Mouse (Mus musculus): ENCODE data around the gene Zfp384. TPM values are rescaled to one million over a fixed set of nuclear protein-coding genes. Genes with fewer than 3 reads are reported as not detected.
"Not testable (repeated sequence)": the region's sequence is repeated elsewhere in the genome, so short reads cannot be mapped to it uniquely, and the experiment has no call there.

Gene Zfp384
- polyA plus RNA-seq, 1 experiment from 2014 or later: 18.5 TPM

DNA sequence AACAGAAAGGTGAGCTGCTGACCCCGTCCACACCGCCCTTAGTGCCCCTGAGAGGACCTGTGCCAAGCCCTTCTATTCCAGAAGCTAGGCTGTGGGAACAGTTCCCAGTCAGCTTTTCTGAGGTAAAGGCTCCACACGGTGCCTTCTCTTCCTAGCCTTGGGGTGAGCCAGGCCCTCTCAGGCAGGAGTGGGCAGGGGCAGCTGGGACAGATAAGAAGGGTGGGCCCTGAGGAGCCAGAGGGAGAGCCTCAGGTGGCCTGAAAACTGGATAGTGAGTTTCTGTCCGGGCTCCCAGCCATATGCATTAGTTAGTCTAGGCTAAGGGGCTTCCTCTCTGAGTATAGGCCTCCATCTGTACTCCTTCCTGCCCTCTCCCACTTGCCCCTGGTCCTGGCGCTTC is 53.6 kb downstream of the Zfp384 start:
- H3K4me2 ChIP-seq: no peak overlapping the region
- 0 out of 2 replicates have a peak, but pooled peaks cover 2% of the 10 kb centered on the region for H3K36me3 ChIP-seq
- 80% methylated on average over 5 of the region's 5 CpGs for WGBS
- no peak overlapping the region for H3K9ac ChIP-seq (replicated peaks)
- H3K9me3 ChIP-seq (replicated peaks): no peaks in the 10 kb centered on the region
- H3K4me3 ChIP-seq (replicated peaks): no peak overlapping the region
- no peaks in the 10 kb centered on the region for H3K27me3 ChIP-seq (replicated peaks)
- no peak overlapping the region for H3K27ac ChIP-seq (replicated peaks)
- H3K4me1 ChIP-seq: peaks cover 9% of the 10 kb centered on the region; the same call in 1 of the 2 replicates
- no peak for ATAC-seq (ENCODE audit: low FRiP score)

DNA sequence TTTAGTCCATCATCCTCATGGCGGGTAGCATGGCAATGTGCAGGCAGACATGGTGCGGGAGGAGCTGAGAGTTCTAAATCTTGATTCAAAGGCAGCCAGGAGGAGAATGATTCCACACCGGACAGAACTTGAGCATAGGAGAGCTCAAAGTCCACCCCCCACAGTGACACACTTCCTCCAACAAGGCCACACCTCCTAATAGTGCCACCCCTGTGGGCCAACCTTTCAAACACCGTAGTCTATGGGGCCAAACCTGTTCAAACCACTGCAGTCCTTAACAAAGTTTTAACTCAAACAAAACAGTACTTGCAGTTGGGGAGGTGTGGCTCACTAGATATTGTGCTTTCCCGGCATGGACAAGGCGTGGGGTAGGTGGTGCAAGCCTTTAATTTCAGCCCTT is 55.0 kb downstream of the Zfp384 start:
- no peak overlapping the region for H3K4me2 ChIP-seq
- H3K27me3 ChIP-seq (replicated peaks): no peaks in the 10 kb centered on the region
- WGBS: 86% methylated on average over 6 of the region's 6 CpGs
- no peak overlapping the region for H3K4me3 ChIP-seq (replicated peaks)
- no peaks in the 10 kb centered on the region for H3K36me3 ChIP-seq
- H3K27ac ChIP-seq (replicated peaks): no peak overlapping the region
- no peaks in the 10 kb centered on the region for H3K9me3 ChIP-seq (replicated peaks)
- H3K4me1 ChIP-seq: peaks cover 9% of the 10 kb centered on the region; the same call in 1 of the 2 replicates
- ATAC-seq (ENCODE audit: low FRiP score): no peak
- H3K9ac ChIP-seq (replicated peaks): no peak overlapping the region

DNA sequence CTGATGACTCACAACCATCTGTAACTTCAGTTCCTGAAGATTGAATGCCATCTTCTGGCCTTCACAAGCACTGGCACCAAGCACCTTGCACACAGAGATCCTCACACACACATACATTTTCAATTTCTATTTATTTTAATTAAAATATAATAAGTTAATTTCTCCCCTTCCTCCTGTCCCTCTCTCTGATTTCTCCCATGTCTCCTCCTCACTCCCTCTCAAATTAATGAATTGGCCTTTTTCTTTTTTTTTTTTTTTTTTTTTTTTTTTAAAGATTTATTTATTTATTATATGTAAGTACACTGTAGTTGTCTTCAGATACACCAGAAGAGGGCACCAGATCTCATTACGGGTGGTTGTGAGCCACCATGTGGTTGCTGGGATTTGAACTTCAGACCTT is 56.3 kb downstream of the Zfp384 start:
- no CpG with 5 or more reads among the region's 1 CpGs for WGBS
- not testable (repeated sequence) for H3K9ac ChIP-seq (replicated peaks)

DNA sequence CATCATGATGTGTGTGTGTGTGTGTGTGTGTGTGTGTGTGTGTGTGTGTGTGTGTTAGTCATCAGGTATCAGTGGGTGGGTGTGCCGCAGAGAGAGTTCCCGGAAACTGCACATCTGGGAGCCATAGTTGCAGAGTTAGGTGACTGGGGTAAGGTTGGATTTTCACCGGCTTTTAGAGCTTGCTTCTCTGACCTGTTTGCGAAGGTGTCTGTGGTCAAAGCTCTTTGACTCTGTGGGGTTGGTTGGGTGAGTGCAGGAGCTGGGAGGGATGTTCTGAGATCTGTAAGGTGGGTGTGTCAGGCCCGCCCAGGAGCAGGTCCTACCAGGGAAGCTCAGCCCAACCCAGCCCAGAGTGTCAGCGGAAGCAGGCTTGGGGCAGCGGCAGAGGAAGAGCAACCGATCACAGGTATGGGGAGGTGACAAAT is 58.6 kb downstream of the Zfp384 start, which contains the start of gene Lpar5:
Gene Lpar5 (plus strand): TSS at position 350 of the 425 bp plus-strand sequence.
- Histone ChIP-seq H3K4me1 (peaks cover 14% of the 10 kb centered on the region), H3K9ac (replicated peaks) (no peak within 1 kb of the TSS), H3K9me3 (replicated peaks) (no peaks in the 10 kb centered on the region), H3K27ac (replicated peaks) (no peak within 1 kb of the TSS), H3K27me3 (replicated peaks) (no peaks in the 10 kb centered on the region), H3K4me3 (replicated peaks) (no peak within 1 kb of the TSS), H3K4me2 (no peak within 1 kb of the TSS), H3K36me3 (no peaks in the 10 kb centered on the region)
- 58% methylated on average over 7 of the region's 8 CpGs for WGBS
- ATAC-seq (ENCODE audit: low FRiP score): no peak

More for the DNA sequence above, 56.3 kb downstream of the Zfp384 start:
- H3K36me3 ChIP-seq; H3K9me3 ChIP-seq (replicated peaks); H3K4me3 ChIP-seq (replicated peaks); H3K4me1 ChIP-seq; H3K4me2 ChIP-seq; H3K27ac ChIP-seq (replicated peaks); H3K27me3 ChIP-seq (replicated peaks); ATAC-seq (ENCODE audit: low FRiP score): not testable (repeated sequence)

DNA sequence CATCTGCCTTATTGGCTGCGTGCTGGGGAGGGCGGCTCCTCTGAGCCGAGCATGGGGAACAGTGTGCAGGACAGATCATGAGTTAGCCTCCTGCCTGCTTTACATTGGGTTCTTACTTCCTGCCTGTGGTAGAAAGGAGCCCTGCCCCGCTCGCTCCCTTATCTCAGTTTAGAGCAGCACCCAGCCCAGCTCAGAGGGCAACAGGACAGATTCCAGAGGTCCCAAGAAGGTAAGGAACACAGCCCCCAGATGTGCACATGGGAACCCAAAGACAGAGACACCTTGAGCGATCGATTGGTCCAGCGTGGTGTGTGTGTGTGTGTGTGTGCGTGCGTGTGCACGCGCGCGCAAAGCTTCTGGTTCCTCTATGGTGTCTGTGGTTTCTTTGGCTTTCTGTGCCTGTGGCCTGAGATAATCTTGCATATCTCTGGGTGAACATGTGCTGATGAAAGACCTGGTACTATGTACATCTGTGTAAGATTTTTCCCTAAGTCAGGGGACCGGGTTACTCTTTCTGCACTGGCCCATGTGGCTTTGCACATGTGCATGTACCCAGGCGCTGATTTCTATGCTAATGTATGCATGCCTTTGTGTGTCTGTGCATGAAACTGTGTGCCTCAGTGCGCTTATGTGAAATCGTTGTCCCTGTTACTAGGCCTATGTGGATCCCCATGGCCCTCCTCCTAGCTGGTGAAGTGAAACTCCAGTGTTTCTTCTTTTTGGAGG is 62.4 kb downstream of the Zfp384 start:
- Histone ChIP-seq H3K4me1 (peaks cover 15% of the 10 kb centered on the region), H3K9ac (replicated peaks) (peak overlapping the region; percentile 6; the same call in 1 of the 2 replicates), H3K27ac (replicated peaks) (peak overlapping the region; percentile 80), H3K9me3 (replicated peaks) (no peaks in the 10 kb centered on the region), H3K36me3 (no peaks in the 10 kb centered on the region), H3K4me3 (replicated peaks) (no peak overlapping the region), H3K4me2 (no peak overlapping the region), H3K27me3 (replicated peaks) (no peaks in the 10 kb centered on the region)
- 69% methylated on average over 18 of the region's 18 CpGs for WGBS
- peak; percentile 75 for ATAC-seq (ENCODE audit: low FRiP score)

DNA sequence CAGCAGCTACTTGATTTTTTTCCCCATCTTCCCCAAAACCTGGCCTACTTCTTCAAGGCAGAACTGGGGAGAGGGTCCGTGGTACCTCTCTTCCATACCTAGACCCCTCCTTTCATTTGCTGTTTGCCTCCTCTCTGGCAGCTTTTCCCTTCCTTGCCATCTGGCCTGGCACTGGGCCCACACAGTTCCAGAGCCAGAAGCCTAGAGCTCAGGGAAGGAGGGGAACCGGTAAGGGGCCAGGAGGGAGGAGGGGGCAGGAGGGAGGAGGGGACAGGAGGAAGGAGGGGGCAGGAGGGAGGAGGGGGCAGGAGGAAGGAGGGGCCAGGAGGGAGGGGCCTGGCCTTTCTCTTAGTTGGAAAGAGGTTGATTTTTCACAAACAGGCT is 62.9 kb downstream of the Zfp384 start:
- H3K9ac ChIP-seq (replicated peaks): peak overlapping the region; percentile 6; the same call in 1 of the 2 replicates

DNA sequence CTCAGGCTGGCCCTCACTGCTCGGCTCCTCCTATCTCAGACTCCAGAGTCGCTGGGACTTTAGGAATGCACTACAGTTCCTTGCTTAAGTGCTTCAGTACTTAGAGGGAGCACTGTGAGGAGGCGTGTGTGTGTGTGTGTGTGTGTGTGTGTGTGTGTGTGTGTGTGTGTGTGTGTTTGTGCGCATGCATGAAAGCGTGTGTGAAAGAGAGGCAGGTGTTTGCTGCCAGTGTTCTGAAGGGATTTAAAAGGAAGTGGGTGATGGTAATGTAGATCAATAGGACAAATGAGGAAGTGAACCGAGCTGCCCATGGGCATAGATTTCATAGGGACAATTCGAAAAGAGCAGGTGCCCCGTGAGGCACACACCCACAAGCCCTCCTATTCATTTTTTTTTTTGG is 64.9 kb downstream of the Zfp384 start:
- H3K9ac ChIP-seq (replicated peaks): no peak overlapping the region
- H3K27ac ChIP-seq (replicated peaks): no peak overlapping the region
- H3K4me2 ChIP-seq: no peak overlapping the region
- no peaks in the 10 kb centered on the region for H3K27me3 ChIP-seq (replicated peaks)
- no peak for ATAC-seq (ENCODE audit: low FRiP score)
- H3K4me3 ChIP-seq (replicated peaks): no peak overlapping the region
- WGBS: 68% methylated on average over 8 of the region's 8 CpGs
- no peaks in the 10 kb centered on the region for H3K36me3 ChIP-seq
- H3K9me3 ChIP-seq (replicated peaks): no peaks in the 10 kb centered on the region
- peaks cover 15% of the 10 kb centered on the region for H3K4me1 ChIP-seq

More for the DNA sequence above, 62.9 kb downstream of the Zfp384 start:
- peaks cover 15% of the 10 kb centered on the region for H3K4me1 ChIP-seq
- no peaks in the 10 kb centered on the region for H3K27me3 ChIP-seq (replicated peaks)
- H3K27ac ChIP-seq (replicated peaks): peak overlapping the region; percentile 80
- H3K4me3 ChIP-seq (replicated peaks): no peak overlapping the region
- no peak overlapping the region for H3K4me2 ChIP-seq
- H3K9me3 ChIP-seq (replicated peaks): no peaks in the 10 kb centered on the region
- WGBS: 12% methylated on average over 2 of the region's 2 CpGs
- no peaks in the 10 kb centered on the region for H3K36me3 ChIP-seq
- ATAC-seq (ENCODE audit: low FRiP score): peak; percentile 74

DNA sequence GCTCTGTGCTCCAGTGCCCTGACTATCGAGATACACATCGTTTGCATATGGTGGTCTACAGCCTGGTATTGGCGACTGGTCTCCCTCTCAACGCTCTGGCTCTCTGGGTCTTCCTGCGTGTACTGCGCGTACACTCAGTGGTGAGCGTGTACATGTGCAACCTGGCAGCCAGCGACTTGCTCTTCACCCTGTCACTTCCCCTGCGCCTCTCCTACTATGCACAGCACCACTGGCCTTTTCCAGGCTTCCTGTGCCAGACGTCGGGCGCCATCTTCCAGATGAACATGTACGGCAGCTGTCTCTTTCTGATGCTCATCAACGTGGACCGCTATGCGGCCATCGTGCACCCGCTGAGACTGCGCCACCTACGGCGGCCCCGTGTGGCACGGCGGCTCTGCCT is 72.4 kb downstream of the Zfp384 start:
- Histone ChIP-seq H3K36me3 (no peaks in the 10 kb centered on the region), H3K27me3 (replicated peaks) (no peaks in the 10 kb centered on the region), H3K4me3 (replicated peaks) (peak overlapping the region; percentile 42), H3K4me1 (peaks cover 15% of the 10 kb centered on the region), H3K4me2 (peak overlapping the region; percentile 66), H3K27ac (replicated peaks) (peak overlapping the region; percentile 88), H3K9ac (replicated peaks) (peak overlapping the region; percentile 48; the same call in 1 of the 2 replicates), H3K9me3 (replicated peaks) (no peaks in the 10 kb centered on the region)
- WGBS: 24% methylated on average over 25 of the region's 25 CpGs
- ATAC-seq (ENCODE audit: low FRiP score): peak; percentile 29

DNA sequence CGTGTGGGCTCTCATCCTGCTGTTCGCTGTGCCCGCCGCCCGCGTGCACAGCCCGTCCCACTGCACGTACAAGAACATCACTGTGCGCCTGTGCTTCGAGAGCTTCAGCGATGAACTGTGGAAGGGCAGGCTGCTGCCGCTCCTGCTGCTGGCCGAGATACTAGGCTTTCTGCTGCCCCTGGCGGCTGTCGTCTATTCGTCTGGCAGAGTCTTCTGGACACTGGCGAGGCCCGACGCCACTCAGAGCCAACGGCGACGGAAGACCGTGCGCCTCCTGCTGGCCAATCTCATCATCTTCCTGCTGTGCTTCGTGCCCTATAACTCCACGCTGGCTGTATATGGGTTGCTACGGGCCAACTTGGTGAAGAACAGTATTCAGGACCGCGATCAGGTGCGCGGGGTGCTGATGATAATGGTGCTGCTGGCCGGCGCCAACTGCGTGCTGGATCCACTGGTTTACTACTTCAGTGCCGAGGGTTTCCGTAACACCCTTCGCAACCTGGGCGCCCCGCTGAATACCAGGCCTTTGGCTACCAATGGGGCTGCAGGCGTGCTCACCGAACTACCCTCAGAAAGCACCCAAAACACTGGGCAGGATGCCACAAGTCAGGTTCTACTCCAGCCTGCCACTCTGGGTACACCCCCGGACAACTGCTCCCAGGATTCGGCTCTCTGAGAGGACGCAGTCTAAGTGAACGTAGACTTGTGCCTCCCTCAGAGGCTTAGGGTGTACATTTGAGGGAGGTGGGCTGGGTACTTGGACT is 73.0 kb downstream of the Zfp384 start:
- peak; percentile 93 for ATAC-seq (ENCODE audit: low FRiP score)
- H3K4me3 ChIP-seq (replicated peaks): peak overlapping the region; percentile 42
- 21% methylated on average over 45 of the region's 45 CpGs for WGBS
- no peaks in the 10 kb centered on the region for H3K27me3 ChIP-seq (replicated peaks)
- H3K4me2 ChIP-seq: peak overlapping the region; percentile 66
- no peaks in the 10 kb centered on the region for H3K9me3 ChIP-seq (replicated peaks)
- peaks cover 15% of the 10 kb centered on the region for H3K4me1 ChIP-seq
- peak overlapping the region; percentile 88 for H3K27ac ChIP-seq (replicated peaks)
- H3K9ac ChIP-seq (replicated peaks): peak overlapping the region; percentile 48; the same call in 1 of the 2 replicates
- no peaks in the 10 kb centered on the region for H3K36me3 ChIP-seq

- Histone ChIP-seq H3K9me3 (replicated peaks) (no peaks in the 10 kb centered on the region), H3K9ac (replicated peaks) (no peak overlapping the region), H3K27ac (replicated peaks) (no peak overlapping the region), H3K36me3 (no peaks in the 10 kb centered on the region), H3K4me2 (no peak overlapping the region), H3K4me3 (replicated peaks) (no peak overlapping the region), H3K27me3 (replicated peaks) (no peaks in the 10 kb centered on the region), H3K4me1 (peaks cover 15% of the 10 kb centered on the region)
- no peak for ATAC-seq (ENCODE audit: low FRiP score)
- WGBS: 91% methylated on average over 7 of the region's 7 CpGs
Measured at GRCm38 (mm10) chr6:125082801-125083386, 73.9 kb downstream of the Zfp384 start.

- H3K27me3 ChIP-seq (replicated peaks): no peaks in the 10 kb centered on the region
Measured at GRCm38 (mm10) chr6:125084424-125084823, 75.5 kb downstream of the Zfp384 start.

More at GRCm38 (mm10) chr6:125084424-125084823, 75.5 kb downstream of the Zfp384 start:
- 0 out of 2 replicates have a peak overlapping the region, but pooled peaks have one; percentile 42 for H3K27ac ChIP-seq (replicated peaks)
- H3K4me1 ChIP-seq: peaks cover 27% of the 10 kb centered on the region
- H3K4me3 ChIP-seq (replicated peaks): no peak overlapping the region
- ATAC-seq (ENCODE audit: low FRiP score): no peak
- H3K36me3 ChIP-seq: no peaks in the 10 kb centered on the region
- H3K9me3 ChIP-seq (replicated peaks): no peaks in the 10 kb centered on the region
- H3K9ac ChIP-seq (replicated peaks): no peak overlapping the region
- WGBS: 2% methylated on average over 4 of the region's 4 CpGs
- H3K4me2 ChIP-seq: no peak overlapping the region

Measured in neural tube, embryonic 15.5 days (tissue).